Mouse (Mus musculus) hindbrain, embryonic 16.5 days (tissue): ENCODE data around the gene Ehmt2. TPM values are rescaled to one million over a fixed set of nuclear protein-coding genes. Genes with fewer than 3 reads are reported as not detected.
"Not testable (repeated sequence)": the region's sequence is repeated elsewhere in the genome, so short reads cannot be mapped to it uniquely, and the experiment has no call there.

Experiments used
- ATAC-seq: fragments of 200-750 bp; cut with Nextera tagmentation; 2 replicates; pipeline ENCODE4 v1.8.0; 2017; ENCODE audit warnings: moderate TSS enrichment, moderate library complexity
- H3K27ac ChIP-seq: fragments of 300-500 bp; sonication (generic); 2 replicates; pipeline ENCODE4 v1.5.1; 2014; ENCODE audit warnings: low read depth, mild to moderate bottlenecking, control low read depth, low read length, moderate library complexity
- H3K27me3 ChIP-seq: fragments of 300-500 bp; sonication (generic); replicated peaks from 2 replicates; pipeline ENCODE4 v1.6.1; 2014; ENCODE audit warnings: low read length; ENCODE audit not compliant: control insufficient read depth, insufficient read depth
- H3K36me3 ChIP-seq: fragments of 300-500 bp; sonication (generic); 2 replicates; pipeline ENCODE4 v1.6.1; 2014; ENCODE audit warnings: mild to moderate bottlenecking, low read length, moderate library complexity, mixed read lengths; ENCODE audit not compliant: control insufficient read depth, insufficient read depth
- H3K4me1 ChIP-seq: fragments of 300-500 bp; sonication (generic); 2 replicates; pipeline ENCODE4 v1.6.1; 2014; ENCODE audit warnings: low read depth, low read length; ENCODE audit not compliant: control insufficient read depth, insufficient read depth
- H3K4me2 ChIP-seq: fragments of 300-500 bp; sonication (generic); 2 replicates; pipeline ENCODE4 v1.6.1; 2014; ENCODE audit warnings: mild to moderate bottlenecking, low read length, control low read depth, moderate library complexity
- H3K4me3 ChIP-seq: fragments of 300-500 bp; sonication (generic); 2 replicates; pipeline ENCODE4 v1.5.1; 2014; ENCODE audit warnings: mild to moderate bottlenecking, low read length, control low read depth, moderate library complexity
- H3K9ac ChIP-seq: fragments of 300-500 bp; sonication (generic); 2 replicates; pipeline ENCODE4 v1.6.1; 2014; ENCODE audit warnings: low read depth, mild to moderate bottlenecking, control low read depth, low read length, moderate library complexity
- H3K9me3 ChIP-seq: fragments of 300-500 bp; sonication (generic); 2 replicates; pipeline ENCODE4 v1.6.1; 2014; ENCODE audit warnings: mild to moderate bottlenecking, low read length, moderate library complexity; ENCODE audit not compliant: control insufficient read depth
- WGBS: fragments of 180-500 bp; shearing (Covaris S2); extraction: QIAGEN DNeasy Blood & Tissue Kit; methylation state at CpG from one replicate; pipeline ENCODE4 v1.1.7; 2014; 5-methylcytosine and 5-hydroxymethylcytosine counted together
- polyA plus RNA-seq: library from polyadenylated mRNA; unstranded; fragments of >200 nt; fragmentation: Nextera tagmentation; extraction: Ambion mirVana; gene quantifications from 2 replicates; pipeline ENCODE4 v1.2.1, GENCODE M21; 2015

The Ehmt2 gene
- polyA plus RNA-seq, 1 experiment from 2014 or later = 81.9 TPM

GRCm38 (mm10) chr17:34946486-34947140 is 48.3 kb downstream of the Ehmt2 start:
- no peak for ATAC-seq
- no peaks in the 10 kb centered on the region for H3K27me3 ChIP-seq
- no peak overlapping the region for H3K9ac ChIP-seq
- H3K27ac ChIP-seq = no peak overlapping the region
- H3K4me3 ChIP-seq = no peak overlapping the region
- H3K36me3 ChIP-seq = peaks cover 6% of the 10 kb centered on the region
- H3K9me3 ChIP-seq = no peaks in the 10 kb centered on the region
- H3K4me2 ChIP-seq = no peak overlapping the region
- 90% methylated on average over 5 of the region's 5 CpGs for WGBS
- H3K4me1 ChIP-seq = peaks cover 11% of the 10 kb centered on the region

GRCm38 (mm10) chr17:34947606-34948005 is 49.3 kb downstream of the Ehmt2 start:
- no peak overlapping the region for H3K4me2 ChIP-seq
- no peaks in the 10 kb centered on the region for H3K27me3 ChIP-seq
- no peaks in the 10 kb centered on the region for H3K9me3 ChIP-seq
- H3K4me1 ChIP-seq = peaks cover 11% of the 10 kb centered on the region
- no peak overlapping the region for H3K27ac ChIP-seq
- H3K9ac ChIP-seq = no peak overlapping the region
- 25% methylated on average over 8 of the region's 8 CpGs for WGBS
- H3K4me3 ChIP-seq = no peak overlapping the region
- peaks cover 6% of the 10 kb centered on the region for H3K36me3 ChIP-seq
- ATAC-seq = no peak

- not testable (repeated sequence) for ATAC-seq, H3K4me2 ChIP-seq, H3K4me3 ChIP-seq, H3K9me3 ChIP-seq, H3K36me3 ChIP-seq, H3K9ac ChIP-seq, H3K27me3 ChIP-seq
- Histone ChIP-seq H3K4me1 (peaks cover 11% of the 10 kb centered on the region), H3K27ac (0 out of 2 replicates have a peak overlapping the region, but pooled peaks have one; percentile 3)
- WGBS = 54% methylated on average over 9 of the region's 9 CpGs
Measured at GRCm38 (mm10) chr17:34948721-34949552, 50.7 kb downstream of the Ehmt2 start.

- H3K4me3 ChIP-seq = no peak overlapping the region
- H3K9me3 ChIP-seq = no peaks in the 10 kb centered on the region
- H3K27ac ChIP-seq = no peak overlapping the region
- no peak overlapping the region for H3K4me2 ChIP-seq
- peaks cover 6% of the 10 kb centered on the region for H3K36me3 ChIP-seq
- no peak overlapping the region for H3K9ac ChIP-seq
- no peak for ATAC-seq
- no peaks in the 10 kb centered on the region for H3K27me3 ChIP-seq
- H3K4me1 ChIP-seq = peaks cover 11% of the 10 kb centered on the region
- WGBS = 43% methylated on average over 4 of the region's 4 CpGs
Measured at GRCm38 (mm10) chr17:34949553-34949969, 51.3 kb downstream of the Ehmt2 start.

- Histone ChIP-seq H3K27me3 (no peaks in the 10 kb centered on the region), H3K9me3 (no peaks in the 10 kb centered on the region), H3K4me1 (peaks cover 11% of the 10 kb centered on the region), H3K9ac (peak overlapping the region; percentile 93), H3K27ac (peak overlapping the region; percentile 51), H3K36me3 (peaks cover 6% of the 10 kb centered on the region), H3K4me3 (peak overlapping the region; percentile 78), H3K4me2 (peak overlapping the region; percentile 64)
- 24% methylated on average over 10 of the region's 10 CpGs for WGBS
- ATAC-seq = no peak
Measured at GRCm38 (mm10) chr17:34950514-34951455, 52.5 kb downstream of the Ehmt2 start.

GRCm38 (mm10) chr17:34951636-34952377 is 53.5 kb downstream of the Ehmt2 start:
- Histone ChIP-seq H3K27ac (peak overlapping the region; percentile 84), H3K36me3 (peaks cover 6% of the 10 kb centered on the region), H3K9ac (peak overlapping the region; percentile 93), H3K4me1 (peaks cover 11% of the 10 kb centered on the region), H3K27me3 (no peaks in the 10 kb centered on the region), H3K9me3 (no peaks in the 10 kb centered on the region), H3K4me3 (peak overlapping the region; percentile 78), H3K4me2 (peak overlapping the region; percentile 64)
- under 1% methylated on average over 29 of the region's 29 CpGs for WGBS
- ATAC-seq = no peak; the same call in 1 of the 2 replicates

- WGBS = 0% methylated on average over 23 of the region's 23 CpGs
- peak; percentile 88 for ATAC-seq
Measured at GRCm38 (mm10) chr17:34952378-34953040, 54.2 kb downstream of the Ehmt2 start.

GRCm38 (mm10) chr17:34953258-34953657 is 55.0 kb downstream of the Ehmt2 start:
- Histone ChIP-seq H3K27ac (no peak overlapping the region), H3K9me3 (no peaks in the 10 kb centered on the region), H3K27me3 (no peaks in the 10 kb centered on the region), H3K36me3 (peaks cover 6% of the 10 kb centered on the region), H3K4me1 (peaks cover 11% of the 10 kb centered on the region), H3K9ac (no peak overlapping the region), H3K4me2 (no peak overlapping the region; the same call in 1 of the 2 replicates), H3K4me3 (no peak overlapping the region)
- ATAC-seq = no peak
- 91% methylated on average over 3 of the region's 3 CpGs for WGBS

More at GRCm38 (mm10) chr17:34952378-34953040, 54.2 kb downstream of the Ehmt2 start:
- H3K4me3 ChIP-seq = peak overlapping the region; percentile 78
- peak overlapping the region; percentile 93 for H3K9ac ChIP-seq
- H3K4me1 ChIP-seq = peaks cover 11% of the 10 kb centered on the region
- peak overlapping the region; percentile 50 for H3K4me2 ChIP-seq
- no peaks in the 10 kb centered on the region for H3K9me3 ChIP-seq
- no peaks in the 10 kb centered on the region for H3K27me3 ChIP-seq
- H3K36me3 ChIP-seq = peaks cover 6% of the 10 kb centered on the region
- H3K27ac ChIP-seq = peak overlapping the region; percentile 84
